Mouse (Mus musculus) testis, adult 2 months (tissue): ENCODE data around the gene Epha8.

Source experiments
- CTCF ChIP-seq: fragments of 200-500 bp; IDR thresholded peaks from 2 replicates; pipeline ENCODE4 v1.5.1; 2012; ENCODE audit warnings: low read depth, mild to moderate bottlenecking, inconsistent platforms, low read length, moderate library complexity; ENCODE audit not compliant: control insufficient read depth, insufficient read depth, insufficient replicate concordance
- POLR2A ChIP-seq: fragments of 200-500 bp; IDR thresholded peaks from 2 replicates; pipeline ENCODE4 v1.6.1; 2012; ENCODE audit warnings: low read depth, mild to moderate bottlenecking, inconsistent platforms, low read length, moderate library complexity; ENCODE audit not compliant: control insufficient read depth

DNA sequence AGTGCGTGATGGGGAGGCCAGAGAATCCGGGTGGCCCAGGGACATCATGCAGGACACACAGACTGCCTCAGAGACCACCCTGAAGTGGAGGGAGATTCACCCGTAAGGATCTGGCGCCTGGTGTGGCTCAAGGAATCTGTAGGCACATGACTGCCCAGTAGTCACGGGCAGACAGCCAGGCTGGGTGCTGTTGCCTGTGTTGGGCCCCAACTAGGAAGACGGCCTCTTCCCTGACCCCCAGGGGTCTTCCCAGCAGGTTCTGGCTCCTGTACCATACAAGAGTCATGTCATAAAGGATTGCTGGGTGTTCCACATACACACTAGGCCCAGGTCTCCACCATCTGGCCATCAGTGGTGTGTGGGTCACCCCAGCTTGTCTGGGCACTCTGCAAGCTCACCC, 2.1 kb downstream of the Epha8 start:
- TF ChIP-seq CTCF (no peak), POLR2A (no peak)
